Mouse (Mus musculus) kidney, postnatal 0 days (tissue): ENCODE results near the gene Clcn2. TPM values are rescaled to one million over a fixed set of nuclear protein-coding genes. Genes with fewer than 3 reads are reported as not detected.

Source experiments
- ATAC-seq: fragments of 200-750 bp; cut with Nextera tagmentation; replicated peaks from 2 replicates; pipeline ENCODE4 v1.8.0; 2017; ENCODE audit warnings: low read depth, moderate number of reproducible peaks, moderate TSS enrichment, moderate library complexity; ENCODE audit not compliant: low FRiP score
- DNase-seq: peaks from one replicate; pipeline ENCODE4 v3.0.0-alpha.2; 2016; ENCODE audit warnings: low spot score
- H3K27ac ChIP-seq: fragments of 300-500 bp; sonication (generic); 2 replicates; pipeline ENCODE4 v1.5.1; 2014; ENCODE audit warnings: mild to moderate bottlenecking
- H3K27me3 ChIP-seq: fragments of 300-500 bp; sonication (generic); 2 replicates; pipeline ENCODE4 v1.6.1; 2014; ENCODE audit warnings: low read length, mixed read lengths; ENCODE audit not compliant: insufficient read depth
- H3K36me3 ChIP-seq: fragments of 300-500 bp; sonication (generic); 2 replicates; pipeline ENCODE4 v1.6.1; 2014; ENCODE audit warnings: low read length, mixed read lengths; ENCODE audit not compliant: insufficient read depth
- H3K4me1 ChIP-seq: fragments of 300-500 bp; sonication (generic); replicated peaks from 2 replicates; pipeline ENCODE4 v1.6.1; 2014; ENCODE audit warnings: antibody characterized with exemption, low read length, mixed read lengths; ENCODE audit not compliant: insufficient read depth
- H3K4me2 ChIP-seq: fragments of 300-500 bp; sonication (generic); 2 replicates; pipeline ENCODE4 v1.6.1; 2014; ENCODE audit warnings: mild to moderate bottlenecking, low read length, moderate library complexity, mixed read lengths
- H3K4me3 ChIP-seq: fragments of 300-500 bp; sonication (generic); replicated peaks from 2 replicates; pipeline ENCODE4 v1.5.1; 2014; ENCODE audit warnings: low read depth, low read length
- H3K9ac ChIP-seq: fragments of 300-500 bp; sonication (generic); 2 replicates; pipeline ENCODE4 v1.6.1; 2014; ENCODE audit warnings: low read depth, low read length
- H3K9me3 ChIP-seq: fragments of 300-500 bp; sonication (generic); replicated peaks from 2 replicates; pipeline ENCODE4 v1.6.1; 2016; ENCODE audit warnings: low read length, inconsistent platforms, mixed read lengths
- CTCF ChIP-seq: IDR thresholded peaks from 2 replicates; pipeline ENCODE4 v1.5.1; 2016; ENCODE audit warnings: antibody characterized with exemption, low read depth, mild to moderate bottlenecking, moderate library complexity
- WGBS: fragments of 180-500 bp; shearing (Covaris S2); extraction: QIAGEN DNeasy Blood & Tissue Kit; methylation state at CpG from one replicate; pipeline ENCODE4 v1.1.7; 2014; 5-methylcytosine and 5-hydroxymethylcytosine counted together
- polyA plus RNA-seq: library from polyadenylated mRNA; unstranded; fragments of >200 nt; fragmentation: Nextera tagmentation; extraction: Ambion mirVana; gene quantifications from 2 replicates; pipeline ENCODE4 v1.2.1, GENCODE M21; 2015

Clcn2 gene
- polyA plus RNA-seq, 1 experiment from 2014 or later: 10.7 TPM

GRCm38 (mm10) chr16:20699266-20699665, 18.3 kb downstream of the Clcn2 start:
- H3K9me3 ChIP-seq: no peaks in the 10 kb centered on the region
- no peak overlapping the region for H3K4me2 ChIP-seq
- no peak overlapping the region for H3K4me3 ChIP-seq
- no peaks in the 10 kb centered on the region for H3K36me3 ChIP-seq
- peaks cover 13% of the 10 kb centered on the region; the same call in 1 of the 2 replicates for H3K4me1 ChIP-seq
- H3K27ac ChIP-seq: no peak overlapping the region
- no peaks in the 10 kb centered on the region for H3K27me3 ChIP-seq
- H3K9ac ChIP-seq: no peak overlapping the region
- TF ChIP-seq CTCF: no peak
- no peak for DNase-seq
- WGBS: 84% methylated on average over 5 of the region's 5 CpGs
- no peak for ATAC-seq

- TF ChIP-seq CTCF: no peak
- H3K36me3 ChIP-seq: peaks cover 9% of the 10 kb centered on the region; the same call in 1 of the 2 replicates
- WGBS: 3% methylated on average over 46 of the region's 46 CpGs
- H3K4me1 ChIP-seq: 0 out of 2 replicates have a peak, but pooled peaks cover 7% of the 10 kb centered on the region
- H3K27me3 ChIP-seq: no peaks in the 10 kb centered on the region
- H3K4me3 ChIP-seq: peak overlapping the region; percentile 30
- peak overlapping the region; percentile 32; the same call in 1 of the 2 replicates for H3K9ac ChIP-seq
- DNase-seq: peak; percentile 89
- H3K4me2 ChIP-seq: peak overlapping the region; percentile 57
- no peaks in the 10 kb centered on the region for H3K9me3 ChIP-seq
- peak; percentile 69 for ATAC-seq
- no peak overlapping the region for H3K27ac ChIP-seq
These were observed 21.8 kb downstream of the Clcn2 start for GRCm38 (mm10) chr16:20695622-20696323.

GRCm38 (mm10) chr16:20694781-20695180, 22.8 kb downstream of the Clcn2 start:
- DNase-seq (peak; percentile 36), ATAC-seq (no peak)
- Histone ChIP-seq H3K4me1 (0 out of 2 replicates have a peak, but pooled peaks cover 7% of the 10 kb centered on the region), H3K27ac (no peak overlapping the region; the same call in 1 of the 2 replicates), H3K4me3 (no peak overlapping the region), H3K9me3 (no peaks in the 10 kb centered on the region), H3K27me3 (no peaks in the 10 kb centered on the region), H3K36me3 (peaks cover 17% of the 10 kb centered on the region; the same call in 1 of the 2 replicates), H3K4me2 (peak overlapping the region; percentile 57), H3K9ac (0 out of 2 replicates have a peak overlapping the region, but pooled peaks have one; percentile 19)
- no peak for TF ChIP-seq CTCF
- 69% methylated on average over 8 of the region's 8 CpGs for WGBS

- Histone ChIP-seq H3K36me3 (peaks cover 33% of the 10 kb centered on the region), H3K27ac (peak within 1 kb of the TSS; percentile 76), H3K4me1 (0 out of 2 replicates have a peak, but pooled peaks cover 7% of the 10 kb centered on the region), H3K4me2 (peak within 1 kb of the TSS; percentile 96), H3K9me3 (no peaks in the 10 kb centered on the region), H3K9ac (peak within 1 kb of the TSS; percentile 76), H3K4me3 (peak within 1 kb of the TSS; percentile 70), H3K27me3 (no peaks in the 10 kb centered on the region)
- DNase-seq (peak; percentile 94), ATAC-seq (peak; percentile 90)
- TF ChIP-seq CTCF: peak; percentile 14; the same call in 1 of the 2 replicates
- under 1% methylated on average over 37 of the region's 37 CpGs for WGBS
These were observed 24.3 kb downstream of the Clcn2 start, which contains the start of gene Fam131a for GRCm38 (mm10) chr16:20693111-20693701. Gene Fam131a, plus strand, starts transcription at chr16:20693241.

- peak overlapping the region; percentile 96; the same call in 1 of the 2 replicates for H3K4me2 ChIP-seq
- 0 out of 2 replicates have a peak, but pooled peaks cover 7% of the 10 kb centered on the region for H3K4me1 ChIP-seq
- 49% methylated on average over 16 of the region's 16 CpGs for WGBS
- no peak overlapping the region for H3K9ac ChIP-seq
- no peak for ATAC-seq
- no peaks in the 10 kb centered on the region for H3K9me3 ChIP-seq
- no peak overlapping the region for H3K4me3 ChIP-seq
- no peaks in the 10 kb centered on the region for H3K27me3 ChIP-seq
- no peak for DNase-seq
- TF ChIP-seq CTCF: no peak
- H3K36me3 ChIP-seq: peaks cover 39% of the 10 kb centered on the region
- no peak overlapping the region for H3K27ac ChIP-seq
These were observed 25.1 kb downstream of the Clcn2 start for GRCm38 (mm10) chr16:20692241-20692965.

GRCm38 (mm10) chr16:20691617-20692016, 25.9 kb downstream of the Clcn2 start:
- peaks cover 46% of the 10 kb centered on the region for H3K36me3 ChIP-seq
- H3K9me3 ChIP-seq: no peaks in the 10 kb centered on the region
- TF ChIP-seq CTCF: no peak
- no peak overlapping the region for H3K4me2 ChIP-seq
- no peaks in the 10 kb centered on the region for H3K27me3 ChIP-seq
- DNase-seq: no peak
- 54% methylated on average over 1 of the region's 1 CpGs for whole genome bisulfite sequencing
- no peak for ATAC-seq
- no peak overlapping the region for H3K4me3 ChIP-seq
- no peak overlapping the region for H3K27ac ChIP-seq
- H3K9ac ChIP-seq: no peak overlapping the region
- 0 out of 2 replicates have a peak, but pooled peaks cover 7% of the 10 kb centered on the region for H3K4me1 ChIP-seq
